Mouse (Mus musculus) cerebellum, postnatal 25 days (tissue): ENCODE measurements at regions not wholly inside any gene's neighbourhood (a gene's known extent, or its start where the extent isn't known, plus 50 kb on each side); places are given as distances from the start of the nearest gene placed in this dataset.
"Not testable (repeated sequence)": the region's sequence is repeated elsewhere in the genome, so short reads cannot be mapped to it uniquely, and the experiment has no call there.

Experiments
- DNase-seq, 2 experiments: peaks; one replicate each; pipeline ENCODE4 v3.0.0; 2021; ENCODE audit warnings: mixed read lengths in 2 of 2

- DNase-seq = no peak
Observed at GRCm38 (mm10) chr4:110038696-110039095, 60.8 kb downstream of the Dmrta2 start.

- no peak for DNase-seq
Observed at GRCm38 (mm10) chr4:110044851-110045618, 67.2 kb downstream of the Dmrta2 start.

- DNase-seq = no peak
Observed at GRCm38 (mm10) chr4:110045651-110046269, 67.9 kb downstream of the Dmrta2 start.

- DNase-seq = no peak
Observed at GRCm38 (mm10) chr4:110046270-110046651, 68.4 kb downstream of the Dmrta2 start.

- peak; percentile 87 to 94 for DNase-seq
Observed at GRCm38 (mm10) chr4:110050393-110051280, 72.8 kb downstream of the Dmrta2 start.

- no peak for DNase-seq
Observed at GRCm38 (mm10) chr4:110051281-110051665, 73.4 kb downstream of the Dmrta2 start.

- DNase-seq = no peak
Observed at GRCm38 (mm10) chr4:110051872-110052271, 74.0 kb downstream of the Dmrta2 start.

- no peak for DNase-seq
Observed at GRCm38 (mm10) chr4:110052998-110053397, 75.1 kb downstream of the Dmrta2 start.

- no peak for DNase-seq
Observed at GRCm38 (mm10) chr4:110073836-110074235, 96.0 kb downstream of the Dmrta2 start.

- DNase-seq = no peak
Observed at GRCm38 (mm10) chr4:110083371-110083770, 105.5 kb downstream of the Dmrta2 start.

GRCm38 (mm10) chr4:110087570-110088247 is 109.9 kb downstream of the Dmrta2 start:
- no peak for DNase-seq

- DNase-seq = no peak
Observed at GRCm38 (mm10) chr4:110093040-110093820, 115.4 kb downstream of the Dmrta2 start.

- no peak for DNase-seq
Observed at GRCm38 (mm10) chr4:110094541-110094940, 116.7 kb downstream of the Dmrta2 start.

GRCm38 (mm10) chr4:110095760-110096593 is 118.1 kb downstream of the Dmrta2 start:
- no peak for DNase-seq

- not testable (repeated sequence) for DNase-seq
Observed at GRCm38 (mm10) chr4:110104119-110104518, 126.3 kb downstream of the Dmrta2 start.

GRCm38 (mm10) chr4:110106620-110107243 is 128.9 kb downstream of the Dmrta2 start:
- DNase-seq = no peak

- no peak for DNase-seq
Observed at GRCm38 (mm10) chr4:110119438-110119837, 141.6 kb downstream of the Dmrta2 start.

- no peak for DNase-seq
Observed at GRCm38 (mm10) chr4:110119874-110120273, 142.0 kb downstream of the Dmrta2 start.

- no peak for DNase-seq
Observed at GRCm38 (mm10) chr4:110120761-110121160, 142.9 kb downstream of the Dmrta2 start.

GRCm38 (mm10) chr4:110121447-110121846 is 143.6 kb downstream of the Dmrta2 start:
- DNase-seq = no peak
